Mouse (Mus musculus) heart, adult 2 months (tissue): ENCODE measurements around the gene Gm11172. TPM values are rescaled to one million over a fixed set of nuclear protein-coding genes. Genes with fewer than 3 reads are reported as not detected.

Experiments used
- DNase-seq, 2 experiments: peaks; one replicate each; pipeline ENCODE4 v3.0.0; 2021
- H3K27ac ChIP-seq: fragments of 200-600 bp; 2 replicates; pipeline ENCODE4 v1.8.1; 2022
- H3K27me3 ChIP-seq: fragments of 200-500 bp; 2 replicates; pipeline ENCODE4 v1.6.1; 2012; ENCODE audit warnings: mild to moderate bottlenecking, low read length, inconsistent platforms, mixed read lengths; ENCODE audit not compliant: control insufficient read depth, insufficient read depth
- H3K36me3 ChIP-seq: fragments of 200-500 bp; 2 replicates; pipeline ENCODE4 v1.6.1; 2012; ENCODE audit warnings: low read length, inconsistent platforms; ENCODE audit not compliant: control insufficient read depth, insufficient read depth
- H3K4me1 ChIP-seq: fragments of 200-500 bp; 2 replicates; pipeline ENCODE4 v1.6.1; 2011; ENCODE audit warnings: low read length; ENCODE audit not compliant: control insufficient read depth, insufficient read depth
- H3K4me3 ChIP-seq: fragments of 200-600 bp; 2 replicates; pipeline ENCODE4 v1.8.1; 2022
- H3K79me2 ChIP-seq: fragments of 200-500 bp; replicated peaks from 2 replicates; pipeline ENCODE4 v1.6.1; 2012; ENCODE audit warnings: mild to moderate bottlenecking, inconsistent platforms, low read length, moderate library complexity, mixed read lengths; ENCODE audit not compliant: control insufficient read depth, insufficient read depth
- H3K9ac ChIP-seq: fragments of 200-500 bp; 2 replicates; pipeline ENCODE4 v1.6.1; 2012; ENCODE audit warnings: low read depth, mild to moderate bottlenecking, control low read depth, inconsistent platforms, low read length, mixed read lengths
- CTCF ChIP-seq: fragments of 200-600 bp; IDR thresholded peaks from 2 replicates; pipeline ENCODE4 v1.8.1; 2022; ENCODE audit warnings: antibody characterized with exemption, mild to moderate bottlenecking, moderate library complexity
- EP300 ChIP-seq: fragments of 200-500 bp; IDR thresholded peaks from 2 replicates; pipeline ENCODE4 v1.6.1; 2011; ENCODE audit warnings: low read depth, low read length, control low read depth; ENCODE audit not compliant: insufficient read depth
- POLR2A ChIP-seq: fragments of 200-500 bp; IDR thresholded peaks from 2 replicates; pipeline ENCODE4 v1.6.1; 2011; ENCODE audit warnings: mild to moderate bottlenecking, low read depth, low read length, control low read depth; ENCODE audit not compliant: insufficient read depth
- WGBS: fragments of 180-500 bp; shearing (Covaris S2); methylation state at CpG from one replicate; pipeline ENCODE4 v1.1.7; 2018; 5-methylcytosine and 5-hydroxymethylcytosine counted together
- intact Hi-C: fragments of 180-260 bp; cut with DNase I; formaldehyde crosslinking; loops from one replicate; pipeline ENCODE4 v1.15.1; 2025
- polyA plus RNA-seq: library from polyadenylated mRNA; depleted of rRNA; stranded (reverse); fragments of >200 nt; gene quantifications from 2 replicates; pipeline ENCODE4 v1.2.3, GENCODE M21; 2012
- total RNA-seq, 2 experiments: library from RNA; stranded (reverse); gene quantifications; 2 replicates each; pipeline ENCODE4 v1.2.3; 2021

Gene Gm11172
- total and polyA plus RNA-seq, 3 experiments: not detected

DNA sequence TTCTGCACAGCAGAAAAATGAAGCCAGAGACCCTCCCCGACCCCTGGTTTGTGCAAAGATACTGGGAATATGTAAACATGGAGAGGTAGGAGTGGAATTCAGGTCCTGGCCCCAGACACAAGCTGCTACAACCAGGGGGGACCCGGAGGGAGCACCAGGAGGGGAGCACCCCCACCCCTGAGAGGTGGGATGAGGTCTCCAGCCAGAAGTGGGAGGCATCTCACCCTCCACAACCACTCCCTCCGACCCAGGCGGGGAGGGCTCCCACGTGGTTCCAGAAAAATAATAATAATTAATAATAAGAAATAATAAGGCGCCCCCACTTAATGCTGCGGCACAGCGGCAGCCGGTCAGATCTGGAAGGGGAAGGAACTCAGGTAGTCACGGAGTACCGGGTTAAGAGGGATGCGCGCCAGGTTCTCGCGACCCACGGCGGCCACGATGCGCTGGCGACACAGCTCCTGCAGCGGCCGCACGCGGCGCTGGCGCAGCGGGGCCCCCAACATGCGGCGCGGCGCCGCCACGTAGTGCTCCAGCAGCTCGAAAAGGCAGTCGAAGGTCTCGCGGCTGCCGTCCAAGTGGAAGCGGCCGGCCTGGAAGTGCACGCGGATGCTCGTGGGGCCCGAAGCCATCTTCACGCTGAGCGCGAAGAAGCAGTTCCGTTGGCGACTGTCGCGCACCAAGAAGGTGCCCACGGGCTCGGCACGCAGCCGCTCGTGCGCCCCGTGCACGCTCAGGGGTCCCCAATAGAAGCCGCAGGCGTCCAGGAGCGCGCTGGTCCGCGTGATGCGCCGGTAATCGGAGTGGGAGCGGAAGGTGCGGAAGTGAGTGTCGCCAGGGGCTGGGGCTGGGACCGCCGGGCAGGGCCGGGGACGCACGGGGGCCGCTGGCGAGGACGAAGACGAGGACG is 28.6 kb upstream of the Gm11172 start:
- Histone ChIP-seq H3K4me1 (peaks cover 13% of the 10 kb centered on the region), H3K9ac (peak overlapping the region; percentile 64), H3K79me2 (no peaks in the 10 kb centered on the region), H3K27ac (peak overlapping the region; percentile 94; the same call in 1 of the 2 replicates), H3K36me3 (no peaks in the 10 kb centered on the region), H3K4me3 (peak overlapping the region; percentile 80), H3K27me3 (no peaks in the 10 kb centered on the region)
- 4% methylated on average over 81 of the region's 81 CpGs for WGBS
- intact Hi-C loops: loop anchor here (2.0 kb wide), 3 partner anchors 85 to 219 kb away; no protein-coding TSS in a partner anchor
- peak; percentile 50 to 62 for DNase-seq
- peak; percentile 35 for TF ChIP-seq CTCF
- TF ChIP-seq POLR2A: no peak

DNA sequence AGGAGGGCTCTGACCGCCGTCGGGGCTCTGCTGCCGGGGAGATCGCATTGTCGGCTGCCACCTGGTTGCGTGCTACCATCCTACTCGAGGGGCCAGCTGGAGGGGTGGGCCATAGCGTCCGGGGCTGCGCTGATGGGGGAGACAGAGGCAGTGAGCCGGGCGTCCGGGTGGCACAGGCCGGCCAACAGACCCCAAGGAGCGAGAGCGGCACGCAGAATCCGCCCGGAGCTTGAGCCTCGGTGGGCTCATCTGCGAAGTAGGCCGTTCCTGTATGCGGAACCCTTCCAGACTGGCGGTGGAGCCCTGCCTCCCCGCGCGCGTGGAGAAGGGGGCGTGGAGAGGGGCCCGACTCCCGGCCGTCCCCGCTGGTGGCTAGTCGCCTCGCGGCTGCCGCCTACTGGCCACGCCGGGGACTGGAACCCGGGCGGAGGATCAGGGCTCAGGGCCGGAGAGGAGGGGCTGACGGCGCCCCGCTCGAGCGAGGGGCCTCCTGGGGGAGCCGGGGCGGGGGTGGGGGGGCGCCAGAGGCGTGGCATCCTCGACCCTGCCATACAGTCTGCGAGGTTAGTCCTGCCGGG is 27.8 kb upstream of the Gm11172 start:
- H3K4me1 ChIP-seq: peaks cover 13% of the 10 kb centered on the region
- no peaks in the 10 kb centered on the region for H3K79me2 ChIP-seq
- H3K4me3 ChIP-seq: peak overlapping the region; percentile 80
- intact Hi-C loops: loop anchor here (1.0 to 2.0 kb wide), 4 partner anchors 43 to 220 kb away; no protein-coding TSS in a partner anchor
- H3K9ac ChIP-seq: peak overlapping the region; percentile 85
- no peaks in the 10 kb centered on the region for H3K36me3 ChIP-seq
- H3K27me3 ChIP-seq: no peaks in the 10 kb centered on the region
- DNase-seq: peak; percentile 93 to 95
- TF ChIP-seq POLR2A (no peak), CTCF (peak; percentile 90), EP300 (no peak)
- peak overlapping the region; percentile 94 for H3K27ac ChIP-seq
- WGBS: under 1% methylated on average over 45 of the region's 55 CpGs

DNA sequence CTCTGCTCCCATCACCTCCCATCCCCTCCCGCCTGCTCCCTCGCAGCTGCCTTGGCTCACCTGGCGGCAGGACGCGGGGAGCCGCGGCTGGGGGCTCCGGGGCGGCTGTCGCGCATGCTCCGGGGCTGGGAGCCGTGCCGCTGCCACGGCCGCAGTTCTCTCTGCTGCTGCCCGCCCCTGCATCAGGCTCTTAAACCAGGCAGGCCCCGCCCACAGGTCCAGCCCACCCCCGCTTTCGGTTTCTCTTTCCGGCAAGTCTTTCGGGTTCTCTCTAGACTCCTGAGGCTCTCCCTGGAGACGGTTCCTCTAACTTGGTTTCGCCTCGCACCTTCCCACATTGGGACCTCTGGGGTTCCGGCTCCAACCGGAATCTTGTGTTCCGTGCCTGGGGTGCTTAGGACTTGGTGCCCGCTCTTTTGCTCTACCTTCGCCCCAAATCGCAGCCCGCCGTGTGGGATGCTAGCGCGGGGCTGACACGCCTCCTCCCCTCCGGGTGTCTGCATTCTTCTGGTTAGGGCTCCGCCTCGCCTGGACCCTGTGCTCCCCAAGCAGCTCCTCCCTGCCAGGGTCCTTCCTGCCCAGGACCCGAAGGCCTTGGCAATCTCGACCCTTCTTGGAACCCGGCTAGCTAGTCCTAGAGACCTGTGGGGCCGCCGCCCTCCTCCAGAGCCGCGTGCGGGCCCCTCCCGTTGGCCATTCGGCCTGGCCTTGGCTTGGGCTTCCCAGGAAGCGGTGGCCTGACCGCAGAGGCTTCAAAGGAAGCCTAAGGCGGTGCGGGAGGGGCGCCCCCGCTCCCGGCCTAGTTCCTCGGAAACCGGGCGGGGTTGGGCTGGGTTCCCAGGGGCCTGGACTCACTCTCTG is 27.1 kb upstream of the Gm11172 start, which contains the start of gene Socs1:
Gene Socs1 (minus strand): TSS at position 166 of the 861 bp plus-strand sequence.
- Histone ChIP-seq H3K4me1 (peaks cover 13% of the 10 kb centered on the region), H3K9ac (peak within 1 kb of the TSS; percentile 85), H3K36me3 (no peaks in the 10 kb centered on the region), H3K27me3 (no peaks in the 10 kb centered on the region), H3K4me3 (peak within 1 kb of the TSS; percentile 80), H3K79me2 (no peaks in the 10 kb centered on the region), H3K27ac (peak within 1 kb of the TSS; percentile 94)
- DNase-seq: peak; percentile 90 to 91
- intact Hi-C loops: loop anchor here (1.0 to 2.0 kb wide), 6 partner anchors 43 to 221 kb away; no protein-coding TSS in a partner anchor
- TF ChIP-seq CTCF: peak; percentile 16
- peak; percentile 27; the same call in 1 of the 2 replicates for TF ChIP-seq EP300
- peak; percentile 81 for TF ChIP-seq POLR2A
- WGBS: under 1% methylated on average over 59 of the region's 59 CpGs

DNA sequence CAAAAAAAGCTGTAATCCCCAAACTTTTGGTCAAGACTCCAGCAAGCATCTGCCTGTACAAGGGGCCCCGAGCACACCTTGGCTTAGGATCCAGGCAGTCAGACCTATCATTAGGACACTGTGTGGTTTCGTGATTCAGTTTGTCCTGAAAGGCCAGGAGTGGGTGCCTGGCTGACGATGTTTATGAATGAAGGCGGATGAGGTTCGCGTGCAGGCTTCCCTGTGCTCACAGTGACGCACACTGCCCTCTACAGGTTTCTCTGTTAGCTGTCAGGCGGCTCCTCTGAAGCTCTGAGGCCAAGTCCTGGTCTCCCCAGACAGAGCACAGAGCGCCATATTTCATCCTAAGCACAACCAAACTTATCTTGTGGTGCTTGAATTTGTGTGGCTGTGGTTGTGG is 26.4 kb upstream of the Gm11172 start:
- TF ChIP-seq CTCF (peak; percentile 90), POLR2A (no peak), EP300 (peak; percentile 85)
- Histone ChIP-seq H3K36me3 (no peaks in the 10 kb centered on the region), H3K4me1 (peaks cover 13% of the 10 kb centered on the region), H3K9ac (peak overlapping the region; percentile 66), H3K79me2 (no peaks in the 10 kb centered on the region), H3K27ac (peak overlapping the region; percentile 94), H3K4me3 (peak overlapping the region; percentile 80), H3K27me3 (no peaks in the 10 kb centered on the region)
- intact Hi-C loops: loop anchor here (2.0 kb wide), 2 partner anchors 61 to 145 kb away; no protein-coding TSS in a partner anchor
- DNase-seq: peak; percentile 77 to 87
- 2% methylated on average over 9 of the region's 9 CpGs for WGBS

DNA sequence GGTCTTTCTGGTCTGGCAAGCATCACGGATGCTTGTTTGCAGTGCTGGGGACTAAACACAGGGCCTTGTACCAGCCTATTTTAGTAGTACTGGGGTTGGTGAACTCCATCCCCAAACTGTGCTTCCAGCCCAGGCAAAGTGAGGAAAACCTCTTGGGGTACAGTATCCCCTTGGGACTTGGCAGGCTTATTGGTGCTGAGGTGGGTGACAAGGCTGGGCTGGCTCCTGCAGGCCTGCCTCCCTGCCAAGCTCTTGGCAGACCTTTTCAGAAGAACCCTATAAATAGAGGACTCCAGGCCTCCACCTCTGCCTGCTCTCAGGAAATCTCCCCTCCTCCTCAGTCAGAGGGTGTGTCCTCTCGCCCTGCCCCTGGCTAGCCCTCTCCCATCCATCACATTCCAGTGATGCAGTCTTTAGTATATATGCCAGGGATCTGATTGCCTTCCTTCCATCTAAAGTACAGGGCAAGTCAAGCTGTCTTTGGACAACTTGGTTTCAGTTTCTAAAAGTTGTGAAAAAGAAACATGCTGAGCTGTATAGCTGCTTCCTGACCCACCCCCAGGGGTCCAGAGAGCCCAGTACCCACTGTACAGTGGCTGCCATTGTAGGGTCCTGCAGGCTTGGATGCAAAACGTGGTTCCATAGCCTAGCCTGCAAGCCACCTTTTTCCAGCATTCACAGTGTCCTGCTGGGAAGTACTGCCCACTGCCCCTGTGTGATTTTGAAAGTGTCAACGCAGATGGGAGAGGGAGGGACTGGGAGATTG is 25.8 kb upstream of the Gm11172 start:
- peak in 1 of 2 experiments; percentile 55 for DNase-seq
- Histone ChIP-seq H3K27me3 (no peaks in the 10 kb centered on the region), H3K4me3 (no peak overlapping the region), H3K27ac (peak overlapping the region; percentile 94), H3K36me3 (no peaks in the 10 kb centered on the region), H3K79me2 (no peaks in the 10 kb centered on the region), H3K4me1 (peaks cover 13% of the 10 kb centered on the region), H3K9ac (no peak overlapping the region)
- TF ChIP-seq POLR2A (no peak), EP300 (no peak), CTCF (no peak)
- intact Hi-C loops: loop anchor here (2.0 kb wide), 2 partner anchors 60 to 146 kb away; no protein-coding TSS in a partner anchor
- 27% methylated on average over 4 of the region's 4 CpGs for WGBS
